Mouse (Mus musculus) gastrocnemius, postnatal 36 days (tissue): ENCODE measurements around the gene Rdh14. TPM values are rescaled to one million over a fixed set of nuclear protein-coding genes. Genes with fewer than 3 reads are reported as not detected.

ENCODE experiments used
- DNase-seq, 2 experiments: peaks; one replicate each; pipeline ENCODE4 v3.0.0; 2022
- intact Hi-C: fragments of 180-260 bp; cut with DNase I; formaldehyde crosslinking; loops from one replicate; pipeline ENCODE4 v1.15.1; 2025
- long read RNA-seq, 2 experiments: library from polyadenylated mRNA; stranded (forward); transcript quantifications; one replicate each; pipeline ENCODE4 v2.0.0; 2021
- total RNA-seq, 2 experiments: library from RNA; stranded (reverse); gene quantifications; 2 replicates each; pipeline ENCODE4 v1.2.3; 2021

The Rdh14 gene
- 10 to 100 TPM; 36.6 to 40.1 TPM for total RNA-seq
- long read RNA-seq, experiment 1, transcript Rdh14-201 (2 exons, 1,480 nt): major isoform, 85 of 91 reads
- long read RNA-seq, experiment 1, partial matches to known transcripts: 0 of 91 reads
- long read RNA-seq, experiment 1, other reads (novel, unspliced or antisense): 6 of 91 reads
- long read RNA-seq, experiment 2, transcript Rdh14-201 (2 exons, 1,480 nt): major isoform, 90 of 95 reads
- long read RNA-seq, experiment 2, partial matches to known transcripts: 0 of 95 reads
- long read RNA-seq, experiment 2, other reads (novel, unspliced or antisense): 5 of 95 reads

GRCm38 (mm10) chr12:10390671-10391441, at the start of gene Rdh14:
TSS of gene Rdh14 (plus strand) at chr12:10390772.
- intact Hi-C loops: no loop called here
- DNase-seq: peak; percentile 95

- no peak for DNase-seq
- intact Hi-C loops: no loop called here
Observed at GRCm38 (mm10) chr12:10350706-10351105, 39.9 kb upstream of the Rdh14 start.

GRCm38 (mm10) chr12:10357756-10358155, 32.8 kb upstream of the Rdh14 start:
- intact Hi-C loops: no loop called here
- no peak for DNase-seq

GRCm38 (mm10) chr12:10369673-10370072, 20.9 kb upstream of the Rdh14 start, which contains the start of gene Nt5c1b:
TSS of gene Nt5c1b (plus strand) at chr12:10369973.
- no peak for DNase-seq
- intact Hi-C loops: no loop called here

- intact Hi-C loops: no loop called here
- no peak for DNase-seq
Observed at GRCm38 (mm10) chr12:10400788-10401187, 10.2 kb downstream of the Rdh14 start.

- intact Hi-C loops: no loop called here
- no peak for DNase-seq
Observed at GRCm38 (mm10) chr12:10402421-10403115, 12.0 kb downstream of the Rdh14 start.

GRCm38 (mm10) chr12:10410511-10411179, 20.1 kb downstream of the Rdh14 start:
- no peak for DNase-seq
- intact Hi-C loops: no loop called here

GRCm38 (mm10) chr12:10411453-10411852, 20.9 kb downstream of the Rdh14 start:
- intact Hi-C loops: no loop called here
- DNase-seq: no peak

GRCm38 (mm10) chr12:10422347-10422746, 31.8 kb downstream of the Rdh14 start:
- DNase-seq: no peak
- intact Hi-C loops: no loop called here

GRCm38 (mm10) chr12:10425982-10426863, 35.7 kb downstream of the Rdh14 start:
- no peak for DNase-seq
- intact Hi-C loops: no loop called here

GRCm38 (mm10) chr12:10430999-10431398, 40.4 kb downstream of the Rdh14 start:
- DNase-seq: no peak
- intact Hi-C loops: loop anchor here (10.0 kb wide), 1 partner anchor 206 kb away; no protein-coding TSS in a partner anchor

- intact Hi-C loops: loop anchor here (5.0 to 10.0 kb wide), 3 partner anchors 214 to 1386 kb away; no protein-coding TSS in a partner anchor
- peak; percentile 75 to 81 for DNase-seq
Observed at GRCm38 (mm10) chr12:10438054-10439001, 47.8 kb downstream of the Rdh14 start.

GRCm38 (mm10) chr12:10439483-10440235, 49.1 kb downstream of the Rdh14 start:
- DNase-seq: peak in 1 of 2 experiments; percentile 6
- intact Hi-C loops: loop anchor here (5.0 to 10.0 kb wide), 3 partner anchors 215 to 1387 kb away; no protein-coding TSS in a partner anchor
